Mouse (Mus musculus): ENCODE data around the gene Polr3gl.
"Not testable (repeated sequence)": the region's sequence is repeated elsewhere in the genome, so short reads cannot be mapped to it uniquely, and the experiment has no call there.

Gene Polr3gl

GRCm38 (mm10) chr3:96593790-96594560 lies at the start of gene Polr3gl:
Gene Polr3gl, minus strand, starts transcription at chr3:96594181.
- peak; percentile 96 to 97 for DNase-seq

GRCm38 (mm10) chr3:96639219-96639618 lies 45.2 kb upstream of the Polr3gl start:
- peak; percentile 69 to 87 for DNase-seq

GRCm38 (mm10) chr3:96636448-96636847 lies 42.5 kb upstream of the Polr3gl start:
- DNase-seq = peak in 1 of 2 experiments; percentile 19

- DNase-seq = no peak
Measured at GRCm38 (mm10) chr3:96635906-96636305, 41.9 kb upstream of the Polr3gl start.

GRCm38 (mm10) chr3:96634928-96635879 lies 41.2 kb upstream of the Polr3gl start, which contains the start of the genes Pex11b and Gm42957:
Gene Pex11b, plus strand, starts transcription at chr3:96635376.
Gene Gm42957, plus strand, starts transcription at chr3:96635474.
- DNase-seq = peak; percentile 90 to 95

GRCm38 (mm10) chr3:96634015-96634414 lies 40.0 kb upstream of the Polr3gl start:
- no peak for DNase-seq

- no peak for DNase-seq
Measured at GRCm38 (mm10) chr3:96632058-96632457, 38.1 kb upstream of the Polr3gl start.

GRCm38 (mm10) chr3:96629729-96630600 lies 36.0 kb upstream of the Polr3gl start, which contains the start of gene Rbm8a:
Gene Rbm8a, plus strand, starts transcription at chr3:96629933.
- DNase-seq = peak; percentile 98

GRCm38 (mm10) chr3:96623201-96623600 lies 29.2 kb upstream of the Polr3gl start:
- no peak for DNase-seq

- no peak for DNase-seq
Measured at GRCm38 (mm10) chr3:96617941-96618340, 24.0 kb upstream of the Polr3gl start.

GRCm38 (mm10) chr3:96606618-96607017 lies 12.6 kb upstream of the Polr3gl start:
- DNase-seq = no peak

GRCm38 (mm10) chr3:96606007-96606406 lies 12.0 kb upstream of the Polr3gl start:
- DNase-seq = not testable (repeated sequence)

GRCm38 (mm10) chr3:96603311-96603710 lies 9.3 kb upstream of the Polr3gl start:
- DNase-seq = no peak

GRCm38 (mm10) chr3:96602704-96603084 lies 8.7 kb upstream of the Polr3gl start:
- DNase-seq = no peak

GRCm38 (mm10) chr3:96601941-96602703 lies 8.1 kb upstream of the Polr3gl start:
- DNase-seq = peak; percentile 19 to 43

GRCm38 (mm10) chr3:96601251-96601787 lies 7.3 kb upstream of the Polr3gl start:
- DNase-seq = peak; percentile 75 to 78

GRCm38 (mm10) chr3:96600639-96601250 lies 6.8 kb upstream of the Polr3gl start, which contains the start of gene Lix1l:
Gene Lix1l, plus strand, starts transcription at chr3:96601149.
- DNase-seq = peak; percentile 93 to 95

- no peak for DNase-seq
Measured at GRCm38 (mm10) chr3:96599411-96599810, 5.4 kb upstream of the Polr3gl start.

GRCm38 (mm10) chr3:96599069-96599393 lies 5.0 kb upstream of the Polr3gl start:
- no peak for DNase-seq

- peak; percentile 59 to 79 for DNase-seq
Measured at GRCm38 (mm10) chr3:96598156-96599068, 4.4 kb upstream of the Polr3gl start.

Measured in kidney, postnatal 36 days (tissue).